Mouse (Mus musculus): ENCODE data around the gene Lrrc56.

Gene Lrrc56

DNA sequence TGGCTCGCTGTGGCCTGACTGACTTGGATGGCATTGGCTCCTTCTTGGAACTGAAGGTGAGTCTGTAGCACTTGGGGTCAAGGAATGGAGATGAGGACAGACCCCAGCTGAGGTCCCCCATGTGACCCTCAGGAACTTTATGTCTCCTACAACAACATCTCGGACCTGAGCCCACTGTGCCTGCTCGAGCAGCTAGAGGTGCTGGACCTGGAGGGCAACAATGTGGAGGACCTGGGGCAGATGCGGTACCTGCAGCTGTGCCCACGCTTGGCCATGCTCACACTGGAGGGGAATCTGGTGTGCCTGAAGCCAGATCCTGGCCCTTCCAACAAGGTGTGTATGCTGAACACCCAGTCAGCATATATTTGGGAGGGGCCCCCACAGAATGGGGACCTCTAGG is 11.5 kb downstream of the Lrrc56 start:
- CTCF ChIA-PET = interaction anchor here in 1 of 4 experiments (1.4 kb wide), 1 partner anchor 190 kb away, joined by 3 read pairs; no protein-coding TSS in a partner anchor
- POLR2A ChIA-PET = interaction anchor here in 3 of 4 experiments (0.9 to 3.7 kb wide), 9 partner anchors 8 to 106 kb away, joined by 3 to 27 read pairs (median 3); partner anchors contain the start of genes Hras (in 2 of the 3), Lrrc56 (in 2 of the 3), Rassf7 (in 2 of the 3) and Lmntd2 (in 1 of the 3)

DNA sequence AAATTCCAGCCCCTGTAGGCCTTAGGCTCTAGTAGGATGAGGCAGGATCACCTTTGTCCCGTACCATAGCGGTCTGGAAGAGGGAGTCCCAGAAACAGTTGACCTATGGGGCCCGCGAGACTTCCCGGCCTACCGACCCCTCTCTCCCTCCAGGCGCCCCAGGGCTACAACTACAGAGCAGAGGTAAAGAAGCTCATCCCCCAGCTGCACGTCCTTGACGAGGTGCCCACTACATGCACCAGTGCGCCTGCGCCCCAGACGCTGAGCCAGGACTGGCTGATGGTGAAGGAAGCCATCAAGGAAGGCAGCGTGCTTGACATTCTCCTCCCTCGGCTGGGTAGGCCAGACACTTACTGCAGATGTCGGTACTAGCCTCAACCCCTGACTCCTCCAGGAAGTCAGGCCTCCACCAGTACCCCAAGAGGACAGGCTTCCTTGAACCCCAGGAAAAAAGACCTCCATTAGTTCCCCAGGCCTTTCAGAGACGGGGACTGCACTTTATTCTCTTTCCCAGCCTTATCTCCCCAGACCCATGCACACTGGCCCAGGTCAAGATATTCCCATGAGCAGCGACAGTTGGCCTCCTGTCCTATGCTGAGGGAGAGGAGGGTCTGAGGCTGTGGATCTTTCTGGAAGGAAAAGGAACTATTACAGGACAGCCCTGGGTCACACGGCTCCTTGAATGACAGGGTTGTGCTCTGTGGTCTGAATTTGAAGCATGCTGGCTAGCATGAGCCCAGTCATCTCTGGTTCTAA is 12.4 kb downstream of the Lrrc56 start:
- ChIA-PET POLR2A (interaction anchor here in 3 of 4 experiments (0.6 to 3.7 kb wide), 8 partner anchors 8 to 189 kb away, joined by 3 to 27 read pairs (median 4); partner anchors contain the start of genes Hras (in 2 of the 3), Lrrc56 (in 2 of the 3), Rassf7 (in 2 of the 3) and Lmntd2 (in 1 of the 3)), CTCF (interaction anchor here in 1 of 4 experiments (1.4 kb wide), 1 partner anchor 189 kb away, joined by 3 read pairs; no protein-coding TSS in a partner anchor)

DNA sequence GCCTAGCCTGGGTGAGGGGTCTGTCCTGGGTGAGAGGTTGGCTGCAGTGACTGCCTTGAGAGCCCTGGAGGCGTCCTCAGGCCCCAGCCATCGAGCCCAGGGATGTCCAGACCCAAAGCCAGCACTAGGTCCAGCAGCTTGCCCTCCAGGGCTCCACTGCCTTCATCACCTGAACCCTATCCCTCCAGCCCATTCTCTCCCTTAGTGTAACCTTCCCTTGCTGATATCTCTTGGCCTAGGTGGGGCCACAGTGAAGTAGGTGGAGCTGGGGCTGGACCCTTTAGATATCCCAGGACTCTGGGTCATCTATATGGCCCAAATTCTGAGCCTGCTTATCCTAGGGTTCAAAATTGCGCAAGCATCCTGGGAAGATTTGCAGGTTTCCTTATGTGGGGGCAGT is 15.6 kb downstream of the Lrrc56 start:
- CTCF ChIA-PET = no interaction called here
- POLR2A ChIA-PET = interaction anchor here in 1 of 4 experiments (1.4 to 2.1 kb wide), 2 partner anchors 16 to 72 kb away, joined by 3 to 7 read pairs; partner anchors contain the start of genes Hras and Lrrc56

DNA sequence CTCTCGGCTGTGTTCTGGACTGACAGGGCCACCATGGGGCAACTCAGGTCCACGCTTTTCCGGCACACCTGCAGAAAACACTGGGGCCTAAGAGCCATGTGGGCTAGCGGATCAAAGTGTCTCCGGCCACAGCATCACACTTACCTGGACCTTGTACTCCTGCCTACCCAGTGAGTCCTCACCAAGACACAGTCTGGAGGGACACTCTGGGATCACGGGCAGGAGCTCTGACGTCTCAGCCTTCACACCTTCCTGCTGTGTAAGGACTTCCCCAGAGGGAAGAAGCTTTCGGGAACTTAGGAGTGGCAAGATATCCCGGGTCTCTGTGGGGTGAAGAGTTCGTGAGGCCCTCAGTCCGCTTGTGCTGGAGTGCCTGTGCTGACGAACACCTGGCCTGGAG is 16.2 kb downstream of the Lrrc56 start:
- CTCF ChIA-PET = no interaction called here
- POLR2A ChIA-PET = interaction anchor here in 1 of 4 experiments (0.9 to 2.1 kb wide), 2 partner anchors 17 to 59 kb away, joined by 3 to 7 read pairs; partner anchors contain the start of genes Hras and Lrrc56

DNA sequence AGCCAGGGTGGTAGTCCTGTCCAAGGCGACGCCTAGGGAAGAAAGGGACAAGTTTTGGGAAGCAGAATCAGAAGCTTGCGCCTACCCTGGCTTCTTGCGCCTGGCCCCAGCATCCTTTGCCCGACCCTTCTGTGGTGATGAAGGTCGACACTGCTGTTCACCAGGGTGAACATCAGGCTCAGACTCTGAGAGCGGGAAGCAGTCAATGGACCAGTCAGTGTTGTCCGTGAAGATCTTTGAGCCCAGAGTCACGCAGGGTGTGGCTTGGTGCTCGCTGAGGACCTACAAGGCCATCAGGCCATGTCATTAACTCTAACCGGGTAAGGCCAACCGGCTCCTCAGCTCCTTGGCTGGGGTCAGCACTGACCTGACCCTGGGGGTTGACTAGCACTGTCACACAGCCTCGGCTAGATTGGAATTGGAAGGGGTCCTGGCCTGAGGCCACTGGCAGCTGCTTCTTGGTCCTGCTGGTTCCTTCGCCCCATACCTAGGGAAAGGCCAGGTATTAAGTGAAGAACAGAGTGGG is 16.7 kb downstream of the Lrrc56 start:
- POLR2A ChIA-PET = interaction anchor here in 1 of 4 experiments (0.9 to 2.1 kb wide), 2 partner anchors 17 to 58 kb away, joined by 3 to 7 read pairs; partner anchors contain the start of genes Hras and Lrrc56
- CTCF ChIA-PET = no interaction called here

DNA sequence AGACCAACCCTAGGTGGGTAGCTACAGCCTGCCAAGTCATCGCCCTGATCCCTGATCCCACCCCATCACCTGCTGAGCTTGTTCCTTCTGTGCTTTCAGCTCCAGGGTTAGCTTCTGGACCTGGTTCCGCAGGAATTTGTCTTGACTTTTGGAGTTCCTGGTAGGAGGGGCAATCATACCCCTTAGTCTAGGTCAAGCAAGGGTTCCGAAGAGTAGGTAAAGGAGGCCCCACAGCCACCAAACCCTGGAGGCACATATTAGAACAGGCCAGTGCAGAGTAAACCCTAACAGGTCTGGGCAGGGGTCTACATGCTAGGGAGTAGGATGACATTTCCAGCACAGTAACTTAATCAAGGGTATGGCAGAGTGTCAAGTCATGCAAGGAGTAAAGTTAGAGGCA is 19.2 kb downstream of the Lrrc56 start:
- ChIA-PET POLR2A (interaction anchor here in 3 of 4 experiments (0.8 to 1.2 kb wide), 7 partner anchors 8 to 218 kb away, joined by 3 to 4 read pairs (median 3); partner anchors contain the start of genes Hras (in 1 of the 3) and Lrrc56 (in 1 of the 3)), CTCF (interaction anchor here in 1 of 4 experiments (1.1 kb wide), 1 partner anchor 15 kb away, joined by 3 read pairs; no protein-coding TSS in a partner anchor)

DNA sequence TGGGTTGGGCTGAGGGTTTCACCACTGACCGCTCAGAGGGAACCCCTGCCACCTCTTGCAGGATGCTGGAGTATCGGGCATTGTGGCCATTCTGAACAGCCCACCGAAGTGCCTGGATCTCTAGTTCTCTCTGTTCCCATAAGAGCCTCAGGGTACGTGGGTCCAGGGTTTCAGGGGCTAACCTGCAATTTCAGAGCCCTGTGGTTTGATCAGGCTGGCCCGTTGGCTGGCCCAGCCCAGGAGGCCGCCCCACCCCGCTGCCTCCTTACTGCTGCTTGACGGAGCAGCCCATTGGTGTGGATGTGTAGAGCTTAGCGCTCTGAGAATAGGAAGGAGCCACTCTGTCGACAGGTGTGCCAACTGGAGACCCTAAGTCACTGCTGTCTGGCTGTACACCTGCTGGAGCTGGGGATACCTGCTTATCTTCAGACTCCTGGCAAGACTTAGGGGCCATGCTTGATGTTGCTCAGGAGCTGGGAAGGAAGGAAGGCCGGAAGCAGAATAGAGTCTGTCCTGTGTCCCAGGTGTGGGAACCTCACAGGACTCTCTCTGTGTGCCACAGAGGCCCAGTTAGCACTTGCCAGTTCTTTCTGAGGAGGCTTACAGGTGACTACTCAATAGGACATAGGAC is 19.8 kb downstream of the Lrrc56 start, which contains the start of gene Lmntd2:
Lmntd2 (minus strand) TSS at position 476 of the 631 bp plus-strand sequence.
- ChIA-PET CTCF (interaction anchor here in 2 of 4 experiments (0.6 to 1.1 kb wide), 2 partner anchors 14 to 18 kb away, joined by 3 read pairs; no protein-coding TSS in a partner anchor), POLR2A (interaction anchor here (0.6 to 10.6 kb wide), 11 partner anchors 8 to 219 kb away, joined by 3 to 158 read pairs (median 4); partner anchors contain the start of genes Hras (in 2 of the 4), Lrrc56 (in 2 of the 4), Phrf1 (in 1 of the 4) and Sigirr (in 1 of the 4))

DNA sequence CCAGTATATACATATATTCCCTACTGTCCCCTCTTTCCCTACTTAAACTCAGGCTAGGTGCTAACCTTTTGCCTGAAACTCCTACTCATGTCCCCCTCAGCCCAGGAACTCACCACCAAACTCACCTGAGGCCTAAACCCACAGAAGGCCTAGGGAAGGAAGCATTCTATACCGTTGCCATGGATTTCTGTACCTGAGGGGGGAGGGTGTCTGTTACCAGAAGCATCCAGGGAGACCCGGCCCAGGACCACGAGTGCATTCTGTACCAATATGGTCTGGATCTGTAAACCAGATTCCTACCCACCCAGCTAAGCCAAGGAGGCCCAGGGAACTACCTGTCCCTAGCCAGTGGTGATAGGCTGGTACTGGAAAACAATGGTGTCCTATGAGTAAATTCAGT is 20.4 kb downstream of the Lrrc56 start:
- ChIA-PET POLR2A (interaction anchor here (0.6 to 10.6 kb wide), 11 partner anchors 9 to 115 kb away, joined by 3 to 158 read pairs (median 6); partner anchors contain the start of genes Hras (in 2 of the 4), Lrrc56 (in 2 of the 4), Sigirr (in 2 of the 4) and Phrf1 (in 1 of the 4)), CTCF (no interaction called here)

DNA sequence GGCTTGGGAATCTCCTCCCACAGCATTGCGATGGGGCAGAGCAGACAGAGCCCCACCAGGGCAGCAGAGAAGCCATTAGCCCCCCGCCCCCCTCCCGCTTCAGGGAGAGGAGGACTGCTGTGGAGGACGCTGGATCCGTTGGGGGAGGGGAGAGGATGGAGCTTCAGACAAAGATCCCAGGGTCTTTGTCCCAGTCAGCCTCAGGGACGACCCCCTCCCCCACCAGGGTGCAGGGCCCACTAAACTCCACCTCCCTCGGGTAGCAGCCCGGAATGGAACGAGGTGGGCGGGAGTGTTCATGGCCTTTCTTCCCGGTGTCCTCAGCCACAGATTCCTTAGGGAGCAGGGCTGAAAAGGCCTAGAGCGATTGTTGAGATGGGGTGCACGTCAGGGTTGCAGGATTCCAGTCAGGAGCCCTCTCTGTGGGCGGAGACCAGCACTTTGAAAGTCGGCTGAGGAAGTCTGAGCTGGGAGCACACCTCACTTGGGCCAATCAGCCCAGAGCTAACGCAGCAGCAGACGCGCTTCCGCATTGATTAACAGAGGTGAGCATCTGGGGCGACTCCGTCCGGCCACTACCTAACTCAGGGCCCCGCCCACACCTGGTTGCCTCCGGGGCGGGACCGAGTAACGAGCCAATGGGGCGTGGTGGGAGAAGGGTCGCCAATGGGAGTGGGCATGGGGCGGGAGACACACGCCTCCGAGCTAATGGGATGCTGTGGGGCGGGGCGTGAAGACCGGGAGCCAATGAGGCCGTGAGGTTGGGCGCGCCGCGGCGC is 21.3 kb downstream of the Lrrc56 start, which contains the start of gene Rassf7:
Rassf7 (plus strand) TSS at position 760 of the 779 bp plus-strand sequence.
- ChIA-PET POLR2A (interaction anchor here (0.6 to 10.6 kb wide), 145 partner anchors 9 to 1396 kb away, joined by 3 to 158 read pairs (median 5); partner anchors contain the start of genes Hras (in 4 of the 4), Lrrc56 (in 4 of the 4), Phrf1 (in 3 of the 4) and Ptdss2 (in 3 of the 4)), CTCF (interaction anchor here (0.6 to 2.0 kb wide), 22 partner anchors 9 to 292 kb away, joined by 3 to 15 read pairs (median 4); partner anchors contain the start of genes Phrf1 (in 2 of the 4), Cend1 (in 1 of the 4), Eps8l2 (in 1 of the 4) and Hras (in 1 of the 4))

DNA sequence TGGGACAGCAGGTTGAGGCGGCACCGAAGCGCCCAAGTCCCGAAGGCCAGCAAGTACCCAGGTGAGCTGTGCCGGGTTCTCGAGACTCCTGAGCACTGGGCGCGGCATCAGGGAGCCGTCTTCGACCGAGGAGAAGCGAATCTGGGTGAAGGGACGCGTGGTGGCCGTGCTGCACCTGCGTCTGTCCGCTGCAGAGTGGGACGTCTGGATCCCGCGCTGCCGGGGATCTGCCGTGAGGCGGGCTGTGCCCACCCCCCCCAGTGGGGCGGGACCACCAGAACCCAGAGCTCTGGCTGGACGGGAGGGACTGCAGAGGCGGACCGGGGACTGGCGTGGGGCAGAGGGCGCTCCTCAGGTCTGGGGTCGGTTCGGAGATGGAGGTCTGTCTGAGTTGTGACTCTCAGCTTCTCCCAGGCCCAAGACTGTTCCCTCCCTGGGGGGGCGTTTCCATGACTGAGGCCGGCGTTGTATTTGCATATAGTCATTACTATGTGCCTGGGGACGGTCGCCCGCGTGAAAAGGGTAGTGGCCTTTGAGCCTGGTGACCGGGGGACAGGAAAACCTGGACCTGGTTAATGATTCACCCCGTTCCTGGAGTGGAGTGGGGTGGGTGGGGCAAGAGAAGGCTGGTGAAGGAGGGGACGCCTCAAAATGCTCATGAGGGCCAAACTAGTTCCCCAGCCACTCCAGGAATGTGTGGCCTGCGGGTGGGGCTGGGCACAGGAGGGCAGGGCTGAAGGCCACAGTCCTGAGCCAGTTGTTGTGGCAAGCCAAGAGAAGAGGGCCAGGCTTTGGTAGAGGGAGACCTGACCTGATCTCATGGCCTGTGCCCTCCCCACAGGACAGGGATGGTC is 22.1 kb downstream of the Lrrc56 start:
- CTCF ChIA-PET = interaction anchor here (0.6 to 2.0 kb wide), 20 partner anchors 9 to 265 kb away, joined by 3 to 15 read pairs (median 4); partner anchors contain the start of genes Phrf1 (in 2 of the 4), Cend1 (in 1 of the 4), Eps8l2 (in 1 of the 4) and Hras (in 1 of the 4)
- POLR2A ChIA-PET = interaction anchor here (0.5 to 10.6 kb wide), 141 partner anchors 8 to 1395 kb away, joined by 3 to 158 read pairs (median 5); partner anchors contain the start of genes Hras (in 4 of the 4), Lrrc56 (in 4 of the 4), Phrf1 (in 3 of the 4) and Ptdss2 (in 3 of the 4)

DNA sequence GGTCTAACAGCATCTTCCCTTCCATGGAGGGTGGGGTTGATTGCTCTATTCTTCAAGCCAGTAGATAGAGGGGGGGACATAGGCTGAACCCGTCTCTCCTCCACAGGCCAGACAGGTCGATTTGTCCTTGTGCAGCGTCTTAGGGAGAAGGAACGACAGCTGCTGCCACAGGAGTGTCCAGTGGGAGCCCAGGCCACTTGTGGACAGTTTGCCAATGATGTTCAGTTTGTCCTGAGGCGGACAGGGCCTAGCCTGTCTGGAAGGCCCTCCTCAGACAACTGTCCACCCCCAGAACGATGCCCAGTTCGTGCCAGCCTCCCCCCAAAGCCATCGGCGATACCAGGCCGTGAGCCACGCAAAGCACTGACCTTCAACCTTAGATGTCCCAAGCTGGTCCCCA is 22.9 kb downstream of the Lrrc56 start:
- ChIA-PET POLR2A (interaction anchor here in 3 of 4 experiments (0.7 to 10.6 kb wide), 10 partner anchors 11 to 360 kb away, joined by 3 to 158 read pairs (median 8); partner anchors contain the start of genes Phrf1 (in 2 of the 3), Bet1l (in 1 of the 3), Gm45785 (in 1 of the 3) and Hras (in 1 of the 3)), CTCF (interaction anchor here in 1 of 4 experiments (2.0 kb wide), 1 partner anchor 11 kb away, joined by 11 read pairs; the partner anchor contains the start of gene Phrf1)

DNA sequence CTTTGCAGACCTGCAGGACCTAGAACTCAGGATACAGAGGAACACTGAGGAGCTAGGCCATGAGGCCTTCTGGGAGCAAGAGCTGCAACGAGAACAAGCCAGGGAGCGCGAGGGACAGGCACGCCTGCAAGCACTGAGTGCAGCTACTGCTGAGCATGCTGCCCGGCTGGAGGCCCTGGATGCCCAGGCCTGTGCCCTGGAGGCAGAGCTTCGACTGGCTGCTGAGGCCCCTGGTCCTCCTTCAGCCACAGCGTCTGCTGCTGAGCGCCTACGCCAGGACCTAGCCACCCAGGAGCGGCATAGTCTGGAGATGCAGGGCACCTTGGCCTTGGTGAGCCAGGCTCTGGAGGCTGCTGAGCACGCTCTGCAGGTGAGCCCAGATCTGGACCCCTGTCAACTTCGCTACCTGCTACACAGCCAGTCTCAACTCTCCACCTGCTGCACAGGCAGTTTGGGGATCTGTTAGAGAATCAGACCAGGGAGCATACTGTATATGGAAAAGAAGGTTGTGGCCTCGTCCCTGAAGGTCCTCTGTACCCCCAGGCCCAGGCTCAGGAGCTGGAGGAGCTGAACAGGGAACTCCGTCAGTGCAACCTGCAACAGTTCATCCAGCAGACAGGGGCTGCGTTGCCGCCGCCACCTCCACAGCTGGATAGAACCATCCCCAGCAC is 23.5 kb downstream of the Lrrc56 start:
- ChIA-PET CTCF (no interaction called here), POLR2A (interaction anchor here in 3 of 4 experiments (0.5 to 10.6 kb wide), 12 partner anchors 10 to 234 kb away, joined by 3 to 158 read pairs (median 4); partner anchors contain the start of genes Phrf1 (in 2 of the 3), Hras (in 1 of the 3), Lrrc56 (in 1 of the 3) and Pidd1 (in 1 of the 3))

DNA sequence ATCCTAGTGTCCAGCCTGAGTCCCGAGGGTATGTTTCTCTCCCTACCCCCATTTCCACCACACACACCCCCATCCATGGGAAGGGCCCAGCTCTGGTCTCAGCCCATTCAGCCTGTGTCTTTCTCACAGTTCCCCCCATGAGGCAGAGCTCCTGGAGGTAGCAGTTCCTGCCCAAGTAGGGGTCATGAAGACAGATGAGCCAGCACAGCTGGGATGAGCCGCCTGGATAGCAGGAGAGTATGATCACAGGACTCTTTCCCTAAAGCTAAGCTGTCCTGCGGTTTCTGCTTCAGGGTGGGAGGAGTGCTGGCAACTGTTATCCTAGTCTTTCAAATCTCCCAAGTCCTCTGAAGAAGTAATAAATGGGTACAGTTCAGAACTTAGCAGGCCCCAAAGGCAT is 24.2 kb downstream of the Lrrc56 start:
- CTCF ChIA-PET = no interaction called here
- POLR2A ChIA-PET = interaction anchor here in 3 of 4 experiments (1.0 to 10.6 kb wide), 10 partner anchors 10 to 256 kb away, joined by 3 to 158 read pairs (median 4); partner anchors contain the start of genes Phrf1 (in 2 of the 3), Hras (in 1 of the 3), Lrrc56 (in 1 of the 3) and Pidd1 (in 1 of the 3)

DNA sequence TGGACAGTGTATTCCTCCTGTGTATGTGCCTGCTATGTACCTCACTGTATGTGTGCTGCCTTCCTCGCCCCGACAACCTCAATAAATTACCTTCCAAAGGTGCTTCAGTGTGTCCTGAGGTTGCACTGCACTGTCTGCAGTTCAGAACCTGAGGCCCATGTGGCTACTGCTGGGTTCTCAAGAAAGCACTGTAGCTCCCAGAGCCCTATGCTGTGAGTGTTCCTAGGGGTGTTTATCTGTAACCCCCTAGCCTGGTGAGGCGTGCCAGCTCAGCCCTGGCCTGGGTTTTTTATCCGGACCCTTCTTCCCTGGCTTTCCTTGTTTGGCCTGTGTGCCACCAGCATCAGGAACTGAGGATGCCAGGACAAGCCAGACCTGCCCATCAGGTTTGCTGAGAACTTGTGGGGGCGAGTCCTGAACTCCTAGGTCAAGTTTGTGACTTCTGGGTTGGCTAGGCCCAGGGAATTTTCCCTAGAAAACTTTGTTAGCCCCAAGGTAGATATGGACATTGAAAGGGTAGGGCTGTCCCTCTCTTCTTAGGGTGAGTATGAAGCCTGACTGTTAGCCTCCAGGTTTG is 24.7 kb downstream of the Lrrc56 start:
- POLR2A ChIA-PET = interaction anchor here (0.5 to 10.6 kb wide), 14 partner anchors 9 to 256 kb away, joined by 3 to 158 read pairs (median 4); partner anchors contain the start of genes Phrf1 (in 2 of the 4) and Pidd1 (in 1 of the 4)
- CTCF ChIA-PET = interaction anchor here in 1 of 4 experiments (1.4 kb wide), 1 partner anchor 10 kb away, joined by 4 read pairs; the partner anchor contains the start of gene Phrf1
